Mouse (Mus musculus) thymus, adult 2 months (tissue): ENCODE measurements around the gene Sptbn1.

Experiments used
- CTCF ChIP-seq: fragments of 200-500 bp; IDR thresholded peaks from 2 replicates; pipeline ENCODE4 v1.5.1; 2012; ENCODE audit warnings: mild to moderate bottlenecking, control low read depth, low read length, moderate library complexity, borderline replicate concordance; ENCODE audit not compliant: control insufficient read depth, poor library complexity, insufficient read depth; ENCODE audit errors: extremely low read depth
- POLR2A ChIP-seq: fragments of 200-500 bp; IDR thresholded peaks from 2 replicates; pipeline ENCODE4 v1.6.1; 2012; ENCODE audit warnings: mild to moderate bottlenecking, low read length, control low read depth, moderate library complexity; ENCODE audit not compliant: control insufficient read depth, poor library complexity, insufficient read depth; ENCODE audit errors: extremely low read depth

DNA sequence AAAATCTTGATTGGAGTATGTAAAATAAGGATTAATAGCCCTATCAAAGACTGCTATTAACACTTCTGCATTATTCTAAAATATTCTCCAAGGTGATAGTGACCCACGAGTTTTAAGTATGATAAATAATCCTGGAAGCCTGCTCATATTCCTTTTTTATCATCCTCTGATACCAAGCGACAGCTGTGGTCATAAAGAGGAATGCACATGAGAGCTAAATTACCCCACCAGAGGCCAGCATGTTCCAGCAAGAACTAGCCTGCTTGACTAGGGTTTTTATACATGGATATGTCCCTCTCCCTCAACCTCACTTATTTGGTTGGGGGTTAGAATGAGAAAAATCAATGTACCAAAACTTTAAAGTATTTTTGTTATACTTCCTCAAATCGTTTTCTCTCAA is 56.8 kb downstream of the Sptbn1 start:
- TF ChIP-seq CTCF (no peak), POLR2A (no peak)
